13 mouse cellular contexts compared by ENCODE assay signal in the genomic region with DNA sequence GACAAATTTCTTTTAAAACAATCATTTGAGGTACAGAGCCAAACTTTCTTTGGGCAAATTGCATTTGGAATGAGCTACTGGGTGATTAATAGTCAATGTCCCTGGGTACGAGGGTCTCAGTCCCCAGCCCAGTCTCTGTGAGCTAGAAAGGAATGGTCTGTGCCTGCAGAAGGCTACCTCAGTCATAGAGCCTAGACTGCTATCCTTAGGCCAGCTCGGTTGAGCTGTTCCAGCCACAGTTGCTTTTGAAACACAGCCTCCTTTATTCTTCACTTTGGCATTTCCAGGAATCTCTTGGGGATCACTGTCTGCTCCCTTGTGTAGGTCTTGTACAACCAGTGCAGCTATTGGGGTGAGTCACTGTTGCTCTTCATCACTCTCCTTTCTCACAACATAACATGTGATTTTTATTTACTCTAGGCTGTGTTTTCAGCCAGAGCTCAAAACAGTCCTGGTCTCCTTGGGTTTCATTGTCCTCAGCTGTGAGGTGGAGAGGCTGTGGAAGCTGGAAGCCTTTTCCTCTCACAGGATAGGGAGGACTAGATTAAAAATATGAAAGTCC.
DNase-seq lines count a peak whose midpoint lies in the region; ATAC-seq and TF ChIP-seq lines count a peak whose summit lies in the region.
"Had no signal": no experiment of that assay in that cellular context is flagged by ENCODE, and none has a peak within 500 bp of the region (broad histone marks: within the 10 kb centered on the region; RNA-seq: fewer than 3 reads in every experiment).

No protein-coding gene starts in this region.

- peak; percentile 29 for DNase-seq in adrenal gland, adult 2 months
- DNase-seq in adrenal gland, postnatal 25 days, result no peak
- DNase-seq in heart, adult 18-20 months, result peak; percentile 55 to 76
- no peak for DNase-seq in heart, embryonic 10.5 days (ENCODE audit: low spot score)
- peak; percentile 22 for DNase-seq in midbrain, postnatal 0 days (ENCODE audit: low spot score)
- DNase-seq in midbrain, embryonic 14.5 days, result no peak
- no peak for DNase-seq in MN1 (ENCODE audit: low spot score)
- no peak for DNase-seq in cerebellum, postnatal 25 days
- DNase-seq: cerebellum, adult 11-12 months; lung, postnatal 10 days; right cerebral cortex, postnatal 4 days had no signal

- no peak for TF ChIP-seq CTCF in midbrain, postnatal 0 days (IDR thresholded peaks at IDR 0.05)

- no peak for ATAC-seq in midbrain, postnatal 0 days (ENCODE audit: low FRiP score)
- no peak for ATAC-seq in midbrain, embryonic 14.5 days (ENCODE audit: low FRiP score, low TSS enrichment)
- ATAC-seq: intestine, embryonic 15.5 days had no signal

- no peak overlapping the region for H3K27ac ChIP-seq in heart, embryonic 10.5 days
- no peak overlapping the region for H3K27ac ChIP-seq in midbrain, postnatal 0 days (ENCODE audit: low read depth, low read length)
- no peak overlapping the region for H3K27ac ChIP-seq in midbrain, embryonic 14.5 days (replicated peaks; ENCODE audit: low read depth, low read length)
- H3K27ac ChIP-seq: intestine, embryonic 15.5 days had no signal

- H3K36me3 ChIP-seq in heart, embryonic 10.5 days, result peaks cover 8% of the 10 kb centered on the region; the same call in 1 of the 2 replicates
- peaks cover 9% of the 10 kb centered on the region for H3K36me3 ChIP-seq in midbrain, postnatal 0 days (ENCODE audit: insufficient read depth, low read length)
- 0 out of 2 replicates have a peak, but pooled peaks cover 5% of the 10 kb centered on the region for H3K36me3 ChIP-seq in midbrain, embryonic 14.5 days (ENCODE audit: control insufficient read depth, insufficient read depth, low read length)
- H3K36me3 ChIP-seq: intestine, embryonic 15.5 days had no signal

- H3K4me3 ChIP-seq in heart, embryonic 10.5 days, result no peak overlapping the region
- H3K4me3 ChIP-seq in midbrain, postnatal 0 days (ENCODE audit: low read depth, low read length), result no peak overlapping the region
- no peak overlapping the region for H3K4me3 ChIP-seq in midbrain, embryonic 14.5 days (replicated peaks; ENCODE audit: low read depth, low read length)
- H3K4me3 ChIP-seq: intestine, embryonic 15.5 days had no signal

- H3K27me3 ChIP-seq in heart, embryonic 10.5 days (ENCODE audit: insufficient read depth, poor library complexity, severe bottlenecking), result no peaks in the 10 kb centered on the region
- no peaks in the 10 kb centered on the region for H3K27me3 ChIP-seq in midbrain, postnatal 0 days (ENCODE audit: insufficient read depth, low read length)
- no peaks in the 10 kb centered on the region for H3K27me3 ChIP-seq in midbrain, embryonic 14.5 days (ENCODE audit: control insufficient read depth, insufficient read depth, low read length)
- H3K27me3 ChIP-seq: intestine, embryonic 15.5 days had no signal

- WGBS in heart, embryonic 10.5 days, result 54% methylated on average over 2 of the region's 2 CpGs
- 43% methylated on average over 2 of the region's 2 CpGs for whole genome bisulfite sequencing in midbrain, postnatal 0 days
- 33% methylated on average over 2 of the region's 2 CpGs for WGBS in midbrain, embryonic 14.5 days

- no peaks in the 10 kb centered on the region for H3K9me3 ChIP-seq in heart, embryonic 10.5 days
- no peaks in the 10 kb centered on the region for H3K9me3 ChIP-seq in midbrain, postnatal 0 days (ENCODE audit: low read length)
- no peaks in the 10 kb centered on the region for H3K9me3 ChIP-seq in midbrain, embryonic 14.5 days (ENCODE audit: control insufficient read depth, low read length)
- H3K9me3 ChIP-seq: intestine, embryonic 15.5 days had no signal

- H3K4me2 ChIP-seq in midbrain, postnatal 0 days (ENCODE audit: low read depth, low read length, poor library complexity, severe bottlenecking), result no peak overlapping the region
- H3K4me2 ChIP-seq in midbrain, embryonic 14.5 days (ENCODE audit: low read length), result no peak overlapping the region
- H3K4me2 ChIP-seq: intestine, embryonic 15.5 days; liver, embryonic 11.5 days had no signal

- no peaks in the 10 kb centered on the region; the same call in 1 of the 2 replicates for H3K4me1 ChIP-seq in heart, embryonic 10.5 days
- H3K4me1 ChIP-seq in midbrain, postnatal 0 days (ENCODE audit: insufficient read depth, low read length), result no peaks in the 10 kb centered on the region
- H3K4me1 ChIP-seq in midbrain, embryonic 14.5 days (ENCODE audit: control insufficient read depth, insufficient read depth, low read length), result no peaks in the 10 kb centered on the region

- no peak overlapping the region for H3K9ac ChIP-seq in midbrain, postnatal 0 days (replicated peaks; ENCODE audit: low read length, poor library complexity, severe bottlenecking)
- H3K9ac ChIP-seq in midbrain, embryonic 14.5 days (replicated peaks; ENCODE audit: low read length), result no peak overlapping the region
- H3K9ac ChIP-seq: intestine, embryonic 15.5 days had no signal

Comparison
In these comparisons a context has a peak if more than half of its experiments do, and no peak if none do; other contexts are left out.
1. DNase-seq: peak in adrenal gland, adult 2 months (single experiment), heart, adult 18-20 months (2 of 2) and midbrain, postnatal 0 days (single experiment); none in adrenal gland, postnatal 25 days (single experiment), heart, embryonic 10.5 days (single experiment), midbrain, embryonic 14.5 days (single experiment), MN1 (single experiment) and cerebellum, postnatal 25 days (0 of 2).